Mouse (Mus musculus) forebrain, embryonic 16.5 days (tissue): Measurements from ENCODE around the gene Atr. TPM values are rescaled to one million over a fixed set of nuclear protein-coding genes. Genes with fewer than 3 reads are reported as not detected.

Experiments used
- ATAC-seq: fragments of 200-750 bp; cut with Nextera tagmentation; 2 replicates; pipeline ENCODE4 v1.8.0; 2017; ENCODE audit warnings: mild to moderate bottlenecking, moderate library complexity
- H3K27ac ChIP-seq: fragments of 300-500 bp; sonication (generic); 2 replicates; pipeline ENCODE4 v1.5.1; 2014; ENCODE audit warnings: low read length, control low read depth
- H3K27me3 ChIP-seq: fragments of 300-500 bp; sonication (generic); replicated peaks from 2 replicates; pipeline ENCODE4 v1.6.1; 2014; ENCODE audit warnings: low read length; ENCODE audit not compliant: control insufficient read depth, insufficient read depth
- H3K36me3 ChIP-seq: fragments of 300-500 bp; sonication (generic); 2 replicates; pipeline ENCODE4 v1.6.1; 2014; ENCODE audit not compliant: control insufficient read depth, insufficient read depth
- H3K4me1 ChIP-seq: fragments of 300-500 bp; sonication (generic); replicated peaks from 2 replicates; pipeline ENCODE4 v1.6.1; 2014; ENCODE audit warnings: low read length; ENCODE audit not compliant: control insufficient read depth, insufficient read depth
- H3K4me2 ChIP-seq: fragments of 300-500 bp; sonication (generic); 2 replicates; pipeline ENCODE4 v1.6.1; 2014; ENCODE audit warnings: mild to moderate bottlenecking, low read length, control low read depth
- H3K4me3 ChIP-seq: fragments of 300-500 bp; sonication (generic); replicated peaks from 2 replicates; pipeline ENCODE4 v1.5.1; 2014; ENCODE audit warnings: mild to moderate bottlenecking, low read length, control low read depth
- H3K9ac ChIP-seq: fragments of 300-500 bp; sonication (generic); replicated peaks from 2 replicates; pipeline ENCODE4 v1.6.1; 2014; ENCODE audit warnings: low read depth, low read length, control low read depth
- H3K9me3 ChIP-seq: fragments of 300-500 bp; sonication (generic); 2 replicates; pipeline ENCODE4 v1.6.1; 2016; ENCODE audit warnings: low read length; ENCODE audit not compliant: control insufficient read depth
- WGBS: fragments of 180-500 bp; shearing (Covaris S2); extraction: QIAGEN DNeasy Blood & Tissue Kit; methylation state at CpG from one replicate; pipeline ENCODE4 v1.1.7; 2014; 5-methylcytosine and 5-hydroxymethylcytosine counted together
- polyA plus RNA-seq: library from polyadenylated mRNA; unstranded; fragments of >200 nt; fragmentation: Nextera tagmentation; extraction: Ambion mirVana; gene quantifications from 2 replicates; pipeline ENCODE4 v1.2.1, GENCODE M21; 2015

The Atr gene
- polyA plus RNA-seq, 1 experiment from 2014 or later = 16.4 TPM

GRCm38 (mm10) chr9:95834799-95835198 lies 22.6 kb upstream of the Atr start:
- WGBS = 66% methylated on average over 3 of the region's 3 CpGs
- Histone ChIP-seq H3K9ac (no peak overlapping the region), H3K9me3 (no peaks in the 10 kb centered on the region), H3K4me3 (no peak overlapping the region), H3K27ac (no peak overlapping the region), H3K27me3 (no peaks in the 10 kb centered on the region), H3K4me1 (no peaks in the 10 kb centered on the region), H3K36me3 (no peaks in the 10 kb centered on the region), H3K4me2 (no peak overlapping the region)
- no peak for ATAC-seq

- H3K4me3 ChIP-seq = no peak overlapping the region
- WGBS = 94% methylated on average over 10 of the region's 10 CpGs
- H3K27me3 ChIP-seq = no peaks in the 10 kb centered on the region
- no peaks in the 10 kb centered on the region for H3K36me3 ChIP-seq
- H3K9me3 ChIP-seq = no peaks in the 10 kb centered on the region
- H3K4me2 ChIP-seq = no peak overlapping the region
- no peak overlapping the region for H3K27ac ChIP-seq
- no peak for ATAC-seq
- H3K9ac ChIP-seq = no peak overlapping the region
- no peaks in the 10 kb centered on the region for H3K4me1 ChIP-seq
These were observed 21.7 kb upstream of the Atr start for GRCm38 (mm10) chr9:95835741-95836140.

- no peak overlapping the region for H3K9ac ChIP-seq
- H3K36me3 ChIP-seq = no peaks in the 10 kb centered on the region
- H3K27me3 ChIP-seq = peaks cover 8% of the 10 kb centered on the region; the same call in 1 of the 2 replicates
- H3K27ac ChIP-seq = no peak overlapping the region
- H3K9me3 ChIP-seq = no peaks in the 10 kb centered on the region
- no peaks in the 10 kb centered on the region for H3K4me1 ChIP-seq
- no peak for ATAC-seq
- H3K4me3 ChIP-seq = no peak overlapping the region
- no peak overlapping the region for H3K4me2 ChIP-seq
- 95% methylated on average over 3 of the region's 3 CpGs for WGBS
These were observed 18.0 kb upstream of the Atr start for GRCm38 (mm10) chr9:95839424-95839823.

- Histone ChIP-seq H3K4me2 (peak within 1 kb of the TSS; percentile 96), H3K9ac (peak within 1 kb of the TSS; percentile 76), H3K36me3 (no peaks in the 10 kb centered on the region), H3K27ac (no peak within 1 kb of the TSS), H3K4me1 (peaks cover 6% of the 10 kb centered on the region), H3K4me3 (peak within 1 kb of the TSS; percentile 81), H3K27me3 (peaks cover 10% of the 10 kb centered on the region; the same call in 1 of the 2 replicates), H3K9me3 (no peaks in the 10 kb centered on the region)
- peak; percentile 97 for ATAC-seq
- WGBS = under 1% methylated on average over 46 of the region's 46 CpGs
These were observed 12.5 kb upstream of the Atr start, which contains the start of gene Pls1 for GRCm38 (mm10) chr9:95844825-95845460. TSS of gene Pls1 (minus strand) at chr9:95845311.

GRCm38 (mm10) chr9:95845711-95846110 lies 11.7 kb upstream of the Atr start:
- WGBS = 74% methylated on average over 4 of the region's 4 CpGs
- no peak overlapping the region for H3K4me3 ChIP-seq

GRCm38 (mm10) chr9:95851671-95852070 lies 5.7 kb upstream of the Atr start:
- WGBS = 64% methylated on average over 11 of the region's 11 CpGs
- H3K27ac ChIP-seq = no peak overlapping the region
- H3K4me1 ChIP-seq = no peaks in the 10 kb centered on the region; the same call in 1 of the 2 replicates
- H3K9me3 ChIP-seq = no peaks in the 10 kb centered on the region
- no peak overlapping the region for H3K4me2 ChIP-seq
- H3K36me3 ChIP-seq = no peaks in the 10 kb centered on the region
- 0 out of 2 replicates have a peak overlapping the region, but pooled peaks have one; percentile 4 for H3K9ac ChIP-seq
- ATAC-seq = no peak
- H3K4me3 ChIP-seq = no peak overlapping the region
- no peaks in the 10 kb centered on the region for H3K27me3 ChIP-seq

More at GRCm38 (mm10) chr9:95845711-95846110, 11.7 kb upstream of the Atr start:
- Histone ChIP-seq H3K9me3 (no peaks in the 10 kb centered on the region), H3K4me1 (peaks cover 6% of the 10 kb centered on the region), H3K27me3 (peaks cover 10% of the 10 kb centered on the region; the same call in 1 of the 2 replicates), H3K36me3 (no peaks in the 10 kb centered on the region), H3K9ac (no peak overlapping the region), H3K4me2 (peak overlapping the region; percentile 96; the same call in 1 of the 2 replicates), H3K27ac (no peak overlapping the region)
- ATAC-seq = no peak

GRCm38 (mm10) chr9:95852896-95853295 lies 4.5 kb upstream of the Atr start:
- peaks cover 4% of the 10 kb centered on the region for H3K4me1 ChIP-seq
- no peaks in the 10 kb centered on the region for H3K36me3 ChIP-seq
- H3K4me3 ChIP-seq = no peak overlapping the region
- peak; percentile 37 for ATAC-seq
- H3K9me3 ChIP-seq = no peaks in the 10 kb centered on the region
- H3K27ac ChIP-seq = no peak overlapping the region
- H3K27me3 ChIP-seq = no peaks in the 10 kb centered on the region
- no peak overlapping the region for H3K4me2 ChIP-seq
- H3K9ac ChIP-seq = no peak overlapping the region
- 24% methylated on average over 4 of the region's 4 CpGs for WGBS

- no peaks in the 10 kb centered on the region for H3K27me3 ChIP-seq
- H3K27ac ChIP-seq = no peak overlapping the region
These were observed 2.5 kb upstream of the Atr start for GRCm38 (mm10) chr9:95854891-95855290.

GRCm38 (mm10) chr9:95856004-95856403 lies 1.4 kb upstream of the Atr start:
- 94% methylated on average over 4 of the region's 4 CpGs for WGBS
- Histone ChIP-seq H3K9me3 (no peaks in the 10 kb centered on the region), H3K4me2 (no peak overlapping the region), H3K27me3 (no peaks in the 10 kb centered on the region), H3K36me3 (no peaks in the 10 kb centered on the region), H3K4me3 (no peak overlapping the region), H3K27ac (no peak overlapping the region), H3K9ac (no peak overlapping the region), H3K4me1 (peaks cover 7% of the 10 kb centered on the region)
- no peak for ATAC-seq

More at GRCm38 (mm10) chr9:95854891-95855290, 2.5 kb upstream of the Atr start:
- Histone ChIP-seq H3K4me2 (no peak overlapping the region), H3K36me3 (no peaks in the 10 kb centered on the region), H3K9me3 (no peaks in the 10 kb centered on the region), H3K4me3 (no peak overlapping the region), H3K9ac (no peak overlapping the region), H3K4me1 (peaks cover 7% of the 10 kb centered on the region)
- WGBS = 81% methylated on average over 2 of the region's 2 CpGs
- ATAC-seq = no peak
